Mouse (Mus musculus): Measurements from ENCODE around the gene Tln1. TPM values are rescaled to one million over a fixed set of nuclear protein-coding genes. Genes with fewer than 3 reads are reported as not detected.
A peak's percentile ranks its signal among the peaks of the same experiment; 100 is the strongest.

Tln1 gene
- polyA plus RNA-seq, 1 experiment from 2014 or later, result 84.9 TPM

- Histone ChIP-seq H3K9me3 (ENCODE audit: low read depth, low read length) (no peaks in the 10 kb centered on the region), H3K36me3 (ENCODE audit: insufficient read depth) (peaks cover 35% of the 10 kb centered on the region), H3K4me2 (peak overlapping the region; percentile 92), H3K4me1 (ENCODE audit: insufficient read depth) (peaks cover 28% of the 10 kb centered on the region), H3K27me3 (ENCODE audit: insufficient read depth, low read length) (no peaks in the 10 kb centered on the region), H3K4me3 (ENCODE audit: low read depth, low read length) (peak overlapping the region; percentile 85), H3K9ac (peak overlapping the region; percentile 96), H3K27ac (ENCODE audit: low read depth) (peak overlapping the region; percentile 100)
- peak; percentile 3 for ATAC-seq (ENCODE audit: insufficient read depth)
- no peak for DNase-seq
- 4% methylated on average over 22 of the region's 22 CpGs for WGBS
- TF ChIP-seq CTCF (IDR thresholded peaks at IDR 0.05; ENCODE audit: low read depth), result no peak
Observed at GRCm38 (mm10) chr4:43562769-43563600, 494 bp upstream of the Tln1 start.

- DNase-seq (no peak), ATAC-seq (ENCODE audit: insufficient read depth) (no peak)
- H3K4me2 ChIP-seq, result peak overlapping the region; percentile 92
- H3K4me3 ChIP-seq (ENCODE audit: low read depth, low read length), result peak overlapping the region; percentile 85
- 1% methylated on average over 16 of the region's 16 CpGs for WGBS
- H3K4me1 ChIP-seq (ENCODE audit: insufficient read depth), result peaks cover 35% of the 10 kb centered on the region
- peaks cover 23% of the 10 kb centered on the region for H3K36me3 ChIP-seq (ENCODE audit: insufficient read depth)
- H3K9ac ChIP-seq, result peak overlapping the region; percentile 96
- H3K27ac ChIP-seq (ENCODE audit: low read depth), result peak overlapping the region; percentile 100
- no peak for TF ChIP-seq CTCF (IDR thresholded peaks at IDR 0.05; ENCODE audit: low read depth)
- H3K27me3 ChIP-seq (ENCODE audit: insufficient read depth, low read length), result no peaks in the 10 kb centered on the region
- no peaks in the 10 kb centered on the region for H3K9me3 ChIP-seq (ENCODE audit: low read depth, low read length)
Observed at GRCm38 (mm10) chr4:43561436-43561996, 975 bp downstream of the Tln1 start.

GRCm38 (mm10) chr4:43560976-43561375, 1.5 kb downstream of the Tln1 start:
- Histone ChIP-seq H3K4me1 (ENCODE audit: insufficient read depth) (peaks cover 35% of the 10 kb centered on the region), H3K27ac (ENCODE audit: low read depth) (peak overlapping the region; percentile 100), H3K4me2 (peak overlapping the region; percentile 92), H3K9me3 (ENCODE audit: low read depth, low read length) (no peaks in the 10 kb centered on the region), H3K9ac (peak overlapping the region; percentile 96), H3K36me3 (ENCODE audit: insufficient read depth) (peaks cover 23% of the 10 kb centered on the region), H3K27me3 (ENCODE audit: insufficient read depth, low read length) (no peaks in the 10 kb centered on the region), H3K4me3 (ENCODE audit: low read depth, low read length) (peak overlapping the region; percentile 85)
- ATAC-seq (ENCODE audit: insufficient read depth), result no peak
- no peak for DNase-seq
- TF ChIP-seq CTCF (IDR thresholded peaks at IDR 0.05; ENCODE audit: low read depth), result no peak
- WGBS, result 17% methylated on average over 2 of the region's 2 CpGs

GRCm38 (mm10) chr4:43560243-43560611, 2.3 kb downstream of the Tln1 start:
- no peak for TF ChIP-seq CTCF (IDR thresholded peaks at IDR 0.05; ENCODE audit: low read depth)
- Histone ChIP-seq H3K4me3 (ENCODE audit: low read depth, low read length) (peak overlapping the region; percentile 85), H3K4me2 (peak overlapping the region; percentile 92), H3K36me3 (ENCODE audit: insufficient read depth) (peaks cover 23% of the 10 kb centered on the region), H3K4me1 (ENCODE audit: insufficient read depth) (peaks cover 35% of the 10 kb centered on the region), H3K27me3 (ENCODE audit: insufficient read depth, low read length) (no peaks in the 10 kb centered on the region), H3K9me3 (ENCODE audit: low read depth, low read length) (no peaks in the 10 kb centered on the region), H3K27ac (ENCODE audit: low read depth) (peak overlapping the region; percentile 99), H3K9ac (peak overlapping the region; percentile 96)
- ATAC-seq (ENCODE audit: insufficient read depth) (no peak), DNase-seq (peak; percentile 40)
- 20% methylated on average over 6 of the region's 6 CpGs for WGBS

GRCm38 (mm10) chr4:43559519-43560242, 2.8 kb downstream of the Tln1 start:
- H3K9me3 ChIP-seq (ENCODE audit: low read depth, low read length), result no peaks in the 10 kb centered on the region
- ATAC-seq (ENCODE audit: insufficient read depth) (no peak), DNase-seq (no peak)
- peaks cover 35% of the 10 kb centered on the region for H3K4me1 ChIP-seq (ENCODE audit: insufficient read depth)
- peak overlapping the region; percentile 92 for H3K4me2 ChIP-seq
- peaks cover 23% of the 10 kb centered on the region for H3K36me3 ChIP-seq (ENCODE audit: insufficient read depth)
- H3K4me3 ChIP-seq (ENCODE audit: low read depth, low read length), result peak overlapping the region; percentile 85
- peak overlapping the region; percentile 99 for H3K27ac ChIP-seq (ENCODE audit: low read depth)
- no peak for TF ChIP-seq CTCF (IDR thresholded peaks at IDR 0.05; ENCODE audit: low read depth)
- peak overlapping the region; percentile 96 for H3K9ac ChIP-seq
- 51% methylated on average over 13 of the region's 13 CpGs for WGBS
- H3K27me3 ChIP-seq (ENCODE audit: insufficient read depth, low read length), result no peaks in the 10 kb centered on the region

GRCm38 (mm10) chr4:43558631-43559356, 3.7 kb downstream of the Tln1 start:
- peak; percentile 91 for DNase-seq
- Histone ChIP-seq H3K27me3 (ENCODE audit: insufficient read depth, low read length) (no peaks in the 10 kb centered on the region), H3K4me1 (ENCODE audit: insufficient read depth) (peaks cover 35% of the 10 kb centered on the region), H3K9me3 (ENCODE audit: low read depth, low read length) (no peaks in the 10 kb centered on the region), H3K27ac (ENCODE audit: low read depth) (peak overlapping the region; percentile 99), H3K4me2 (peak overlapping the region; percentile 92), H3K36me3 (ENCODE audit: insufficient read depth) (peaks cover 31% of the 10 kb centered on the region), H3K4me3 (ENCODE audit: low read depth, low read length) (peak overlapping the region; percentile 85), H3K9ac (peak overlapping the region; percentile 60)
- peak; percentile 69 for ATAC-seq (ENCODE audit: insufficient read depth)
- TF ChIP-seq CTCF (IDR thresholded peaks at IDR 0.05; ENCODE audit: low read depth), result no peak
- 10% methylated on average over 13 of the region's 13 CpGs for WGBS
